Mouse (Mus musculus): Measurements from ENCODE around the gene Thap8. TPM values are rescaled to one million over a fixed set of nuclear protein-coding genes. Genes with fewer than 3 reads are reported as not detected.

Thap8 gene
- polyA plus RNA-seq, 1 experiment from 2014 or later: 0.52 TPM

DNA sequence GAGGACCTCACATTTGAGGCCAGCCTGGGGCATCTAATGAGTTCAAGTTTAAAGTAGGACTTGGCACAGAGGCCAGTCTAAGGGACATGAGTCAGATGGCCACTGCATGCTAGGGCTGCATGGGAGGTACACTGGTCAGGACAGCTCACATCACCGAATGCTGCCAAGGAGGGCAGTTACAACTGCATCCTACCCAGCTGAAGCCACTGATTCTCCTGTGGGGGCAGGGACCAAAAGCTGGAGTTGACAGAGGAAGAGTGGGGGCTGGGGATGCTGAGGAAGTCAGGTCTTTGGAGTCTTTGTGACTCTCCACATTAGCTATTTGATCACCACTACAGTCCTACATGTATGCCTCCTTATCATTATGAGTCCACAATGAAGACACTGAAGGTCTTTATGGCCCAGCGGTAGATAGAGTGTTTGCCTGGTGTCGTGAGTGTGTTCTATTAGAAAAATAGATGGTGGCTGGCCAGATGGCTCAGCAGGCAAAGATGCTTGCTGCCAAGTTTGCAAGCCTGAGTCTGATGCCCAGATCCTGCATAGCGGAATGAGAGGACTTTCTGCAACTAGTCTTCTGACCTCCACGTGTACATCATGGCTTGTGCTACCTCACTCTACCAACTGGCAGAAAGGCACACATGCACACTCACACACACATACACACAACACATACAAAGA is 59.7 kb downstream of the Thap8 start:
- no peaks in the 10 kb centered on the region for H3K9me3 ChIP-seq
- 76% methylated on average over 5 of the region's 5 CpGs for WGBS
- H3K9ac ChIP-seq: no peak overlapping the region
- no peaks in the 10 kb centered on the region for H3K36me3 ChIP-seq
- no peak for ATAC-seq (ENCODE audit: low FRiP score, low read depth)
- no peak overlapping the region for H3K4me3 ChIP-seq
- H3K4me1 ChIP-seq: no peaks in the 10 kb centered on the region
- no peak overlapping the region for H3K4me2 ChIP-seq (replicated peaks)
- H3K27me3 ChIP-seq (replicated peaks): peaks cover 16% of the 10 kb centered on the region
- H3K27ac ChIP-seq: no peak overlapping the region

Other genes starting within 250 kb of the Thap8 start
- gene Zfp14, start 228.7 kb upstream of the Thap8 start, polyA plus RNA-seq (2016; fragmentation: Nextera tagmentation; extraction: Ambion mirVana): 7.1 and 8.7 TPM in 2 replicates
- 8.2 and 10.4 TPM in 2 replicates for gene Zfp82, start 207.2 kb upstream of the Thap8 start, polyA plus RNA-seq (2016; fragmentation: Nextera tagmentation; extraction: Ambion mirVana)
- gene Gm26920, start 189.7 kb upstream of the Thap8 start, polyA plus RNA-seq (2016; fragmentation: Nextera tagmentation; extraction: Ambion mirVana): 1.4 and 3.1 TPM in 2 replicates
- gene Zfp566, start 189.6 kb upstream of the Thap8 start, polyA plus RNA-seq (2016; fragmentation: Nextera tagmentation; extraction: Ambion mirVana): 14.2 and 16.0 TPM in 2 replicates
- 107 and 116 TPM in 2 replicates for gene Zfp260, start 185.3 kb upstream of the Thap8 start, polyA plus RNA-seq (2016; fragmentation: Nextera tagmentation; extraction: Ambion mirVana)
- gene Zfp382, start 158.2 kb upstream of the Thap8 start, polyA plus RNA-seq (2016; fragmentation: Nextera tagmentation; extraction: Ambion mirVana): 11.5 and 12.3 TPM in 2 replicates
- gene Zfp146, start 110.3 kb upstream of the Thap8 start, polyA plus RNA-seq (2016; fragmentation: Nextera tagmentation; extraction: Ambion mirVana): 14.6 and 15.6 TPM in 2 replicates
- 2.9 and 5.8 TPM in 2 replicates for gene Cox7a1, start 96.0 kb upstream of the Thap8 start, polyA plus RNA-seq (2016; fragmentation: Nextera tagmentation; extraction: Ambion mirVana)
- gene Capns1, start 81.3 kb upstream of the Thap8 start, polyA plus RNA-seq (2016; fragmentation: Nextera tagmentation; extraction: Ambion mirVana): 73.3 and 78.3 TPM in 2 replicates
- gene Polr2i, start 48.1 kb upstream of the Thap8 start, polyA plus RNA-seq (2016; fragmentation: Nextera tagmentation; extraction: Ambion mirVana): 156 and 166 TPM in 2 replicates
- gene Tbcb, start 47.8 kb upstream of the Thap8 start, polyA plus RNA-seq (2016; fragmentation: Nextera tagmentation; extraction: Ambion mirVana): 292 and 299 TPM in 2 replicates
- not detected in 2 replicates for gene Ovol3, start 44.4 kb upstream of the Thap8 start, polyA plus RNA-seq (2016; fragmentation: Nextera tagmentation; extraction: Ambion mirVana)
- gene Wdr62, start 325 bp downstream of the Thap8 start, polyA plus RNA-seq (2016; fragmentation: Nextera tagmentation; extraction: Ambion mirVana): 6.6 and 9.7 TPM in 2 replicates
- 74.3 and 87.2 TPM in 2 replicates for gene Clip3, start 11.6 kb downstream of the Thap8 start, polyA plus RNA-seq (2016; fragmentation: Nextera tagmentation; extraction: Ambion mirVana)
- 93.4 and 95.9 TPM in 2 replicates for gene Alkbh6, start 28.6 kb downstream of the Thap8 start, polyA plus RNA-seq (2016; fragmentation: Nextera tagmentation; extraction: Ambion mirVana)
- gene Syne4, start 34.7 kb downstream of the Thap8 start, polyA plus RNA-seq (2016; fragmentation: Nextera tagmentation; extraction: Ambion mirVana): 21.8 and 24.3 TPM in 2 replicates
- not detected in 2 replicates for gene E130208F15Rik, start 41.6 kb downstream of the Thap8 start, polyA plus RNA-seq (2016; fragmentation: Nextera tagmentation; extraction: Ambion mirVana)
- gene Sdhaf1, start 43.8 kb downstream of the Thap8 start, polyA plus RNA-seq (2016; fragmentation: Nextera tagmentation; extraction: Ambion mirVana): 25.9 and 26.7 TPM in 2 replicates
- gene Lrfn3, start 82.7 kb downstream of the Thap8 start, polyA plus RNA-seq (2016; fragmentation: Nextera tagmentation; extraction: Ambion mirVana): 10.7 and 11.1 TPM in 2 replicates
- gene Tyrobp, start 133.7 kb downstream of the Thap8 start, polyA plus RNA-seq (2016; fragmentation: Nextera tagmentation; extraction: Ambion mirVana): 22.6 and 23.2 TPM in 2 replicates
- 0.72 and 1.2 TPM in 2 replicates for gene Hcst, start 139.8 kb downstream of the Thap8 start, polyA plus RNA-seq (2016; fragmentation: Nextera tagmentation; extraction: Ambion mirVana)
- gene Nfkbid, start 141.6 kb downstream of the Thap8 start, polyA plus RNA-seq (2016; fragmentation: Nextera tagmentation; extraction: Ambion mirVana): 1.4 and 2.1 TPM in 2 replicates
- 368 and 386 TPM in 2 replicates for gene Aplp1, start 165.4 kb downstream of the Thap8 start, polyA plus RNA-seq (2016; fragmentation: Nextera tagmentation; extraction: Ambion mirVana)
- gene Kirrel2, start 177.6 kb downstream of the Thap8 start, polyA plus RNA-seq (2016; fragmentation: Nextera tagmentation; extraction: Ambion mirVana): 13.5 and 14.6 TPM in 2 replicates
- 2.0 and 3.3 TPM in 2 replicates for gene Nphs1, start 178.2 kb downstream of the Thap8 start, polyA plus RNA-seq (2016; fragmentation: Nextera tagmentation; extraction: Ambion mirVana)
- not detected in 2 replicates for gene Prodh2, start 213.5 kb downstream of the Thap8 start, polyA plus RNA-seq (2016; fragmentation: Nextera tagmentation; extraction: Ambion mirVana)